Mouse (Mus musculus) cortical plate, adult 2 months (tissue): ENCODE results near the gene Adamtsl1.

Experiments
- CTCF ChIP-seq: fragments of 200-500 bp; IDR thresholded peaks from 2 replicates; pipeline ENCODE4 v1.5.1; 2011; ENCODE audit warnings: mild to moderate bottlenecking, control low read depth, low read length; ENCODE audit not compliant: insufficient read depth; ENCODE audit errors: extremely low read depth
- POLR2A ChIP-seq: fragments of 200-500 bp; IDR thresholded peaks from 2 replicates; pipeline ENCODE4 v1.6.1; 2011; ENCODE audit warnings: mild to moderate bottlenecking, low read length, control low read depth; ENCODE audit not compliant: insufficient read depth; ENCODE audit errors: extremely low read depth

- TF ChIP-seq POLR2A: no peak
- TF ChIP-seq CTCF: no peak
Measured at GRCm38 (mm10) chr4:85672290-85672689, 158.3 kb downstream of the Adamtsl1 start.
